Mouse (Mus musculus): ENCODE results near the gene Gins3. TPM values are rescaled to one million over a fixed set of nuclear protein-coding genes. Genes with fewer than 3 reads are reported as not detected.
"Not testable (repeated sequence)": the region's sequence is repeated elsewhere in the genome, so short reads cannot be mapped to it uniquely, and the experiment has no call there.

Gene Gins3
- total RNA-seq, 2 experiments from 2014 or later: 1.1 to 2.1 TPM

DNA sequence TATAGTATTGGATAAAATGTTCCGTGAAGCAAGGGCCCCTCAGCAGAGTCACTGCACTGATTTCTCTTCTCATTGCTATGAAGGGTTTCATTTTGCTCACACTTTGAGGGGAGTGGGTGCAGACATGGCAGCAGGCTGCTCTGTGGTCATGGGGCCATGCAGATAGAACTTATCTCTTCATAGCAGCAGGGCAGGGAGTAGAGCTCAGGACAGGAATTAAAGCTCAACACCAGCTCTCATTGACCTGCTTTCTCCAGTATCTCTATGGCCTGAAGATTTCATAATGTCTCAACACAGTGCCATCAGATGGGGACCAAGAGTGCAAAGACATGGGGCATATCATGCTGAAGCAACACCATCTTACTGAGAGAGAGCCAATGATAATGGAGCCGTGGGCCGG lies 15.0 kb downstream of the Gins3 start:
- DNase-seq: no peak

- DNase-seq: no peak
These were observed 20.1 kb downstream of the Gins3 start for GRCm38 (mm10) chr8:95653351-95653750.

- no peak for DNase-seq
These were observed 22.6 kb downstream of the Gins3 start for GRCm38 (mm10) chr8:95655831-95656230.

- no peak for DNase-seq
These were observed 23.2 kb downstream of the Gins3 start for GRCm38 (mm10) chr8:95656316-95657002.

GRCm38 (mm10) chr8:95657523-95657922 lies 24.3 kb downstream of the Gins3 start:
- DNase-seq: no peak

DNA sequence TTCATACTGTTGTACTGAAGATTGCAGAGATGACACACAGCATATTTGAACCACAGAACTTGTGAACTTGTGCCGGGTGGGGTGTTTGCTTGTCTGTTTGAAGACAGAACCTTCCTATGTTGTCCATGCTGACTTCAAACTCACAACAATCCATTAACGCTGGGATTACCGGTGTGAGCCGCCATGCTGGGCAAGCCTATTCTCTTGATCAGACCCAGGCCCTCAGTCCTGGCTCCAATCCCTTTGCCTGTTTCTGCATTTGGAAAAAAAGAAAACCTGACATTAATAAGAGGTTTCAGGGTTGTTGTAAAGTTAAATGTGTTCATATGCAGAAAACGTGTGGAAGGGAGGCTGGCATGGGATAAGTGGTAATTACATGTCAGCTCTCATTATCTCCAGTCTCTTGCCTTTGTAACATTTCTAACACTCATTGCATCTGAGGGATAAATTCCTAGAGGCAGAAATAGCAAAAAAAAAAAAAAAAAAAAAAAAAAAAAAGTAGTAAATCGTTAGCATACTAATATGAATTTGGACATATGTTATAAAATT lies 27.2 kb downstream of the Gins3 start:
- DNase-seq: no peak

DNA sequence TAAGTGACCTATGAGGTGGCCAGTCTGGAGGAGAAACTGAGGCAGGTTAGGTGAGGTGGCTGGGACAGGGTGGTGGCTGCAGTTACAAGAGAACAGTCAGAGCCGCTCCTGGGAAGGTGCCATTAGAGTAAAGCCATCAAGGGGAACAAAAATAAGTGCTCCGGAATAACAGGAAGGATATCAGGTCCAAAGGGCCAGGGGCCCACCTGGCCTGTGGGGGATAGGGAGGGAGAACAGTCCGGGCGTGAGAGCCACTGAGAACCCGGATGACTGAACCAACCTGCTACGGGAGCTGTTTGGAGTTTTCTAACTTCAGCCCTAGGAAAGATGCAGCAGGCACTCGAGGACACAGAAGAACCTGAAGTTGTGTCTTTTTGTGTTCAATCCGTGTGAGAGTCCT lies 27.8 kb downstream of the Gins3 start:
- DNase-seq: no peak

GRCm38 (mm10) chr8:95661575-95661974 lies 28.3 kb downstream of the Gins3 start:
- no peak for DNase-seq

- DNase-seq: no peak
These were observed 29.8 kb downstream of the Gins3 start for GRCm38 (mm10) chr8:95662885-95663598.

GRCm38 (mm10) chr8:95663599-95663949 lies 30.3 kb downstream of the Gins3 start:
- no peak for DNase-seq

- not testable (repeated sequence) for DNase-seq
These were observed 32.7 kb downstream of the Gins3 start for GRCm38 (mm10) chr8:95665813-95666452.

DNA sequence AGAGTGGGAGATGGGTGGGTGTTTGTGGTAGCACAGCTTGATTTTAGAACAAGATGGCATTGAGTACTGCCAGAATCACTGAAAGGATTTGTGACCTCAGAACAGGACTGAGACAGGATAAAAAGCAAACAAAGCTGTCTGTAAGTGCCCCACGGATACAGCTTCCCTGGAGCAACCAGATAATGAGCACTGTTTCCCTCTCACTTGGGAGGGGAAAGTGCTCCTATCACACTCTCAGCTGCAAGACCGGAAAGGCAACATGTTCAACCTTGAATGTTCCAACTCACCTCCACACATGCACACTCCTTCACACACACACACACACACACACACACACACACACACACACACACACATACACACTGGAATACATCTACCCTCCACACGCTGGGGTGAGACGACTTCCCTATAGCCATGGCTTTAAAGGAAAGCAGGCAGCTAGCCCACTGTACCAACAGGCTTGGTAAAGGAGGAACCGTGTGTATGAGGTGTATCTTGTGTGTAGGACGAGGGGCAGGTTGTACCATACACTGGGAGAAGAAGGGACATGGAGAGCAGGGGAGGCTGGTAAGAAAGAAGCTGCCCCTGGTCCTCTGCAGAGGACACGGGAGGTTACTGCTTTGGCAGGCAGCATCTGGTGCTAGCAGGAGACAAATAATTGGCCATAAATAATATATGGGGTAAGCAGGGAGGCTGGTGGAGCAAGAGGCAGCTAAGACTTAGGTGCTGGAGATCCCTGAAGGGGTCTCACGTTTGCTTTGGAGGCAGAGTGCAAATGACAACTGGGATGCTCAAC lies 35.1 kb downstream of the Gins3 start:
- DNase-seq: no peak

- no peak for DNase-seq
These were observed 36.7 kb downstream of the Gins3 start for GRCm38 (mm10) chr8:95669967-95670366.

DNA sequence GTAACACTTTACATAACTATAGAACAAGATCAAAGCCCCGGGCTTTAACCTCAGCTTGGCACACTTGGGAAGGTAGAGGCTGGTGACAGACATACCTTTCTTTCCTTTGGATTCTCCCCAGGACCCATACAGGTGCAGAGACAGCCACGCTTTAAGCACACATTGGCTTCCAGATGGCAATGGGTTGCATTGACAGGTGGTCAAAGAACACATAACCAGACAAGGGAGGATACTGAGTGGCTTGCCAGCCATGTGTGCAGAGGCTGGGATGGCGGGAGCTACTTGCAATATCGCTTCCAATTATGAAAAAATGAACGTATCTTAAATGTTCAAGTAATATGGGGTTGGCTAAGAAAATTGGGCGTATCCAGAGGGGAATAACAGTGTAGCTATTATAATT lies 38.6 kb downstream of the Gins3 start:
- DNase-seq: no peak

- DNase-seq: no peak
These were observed 39.6 kb downstream of the Gins3 start for GRCm38 (mm10) chr8:95672811-95673210.

GRCm38 (mm10) chr8:95676631-95677030 lies 43.4 kb downstream of the Gins3 start, which contains the start of gene Ndrg4:
Gene Ndrg4, plus strand, starts transcription at chr8:95676980.
- DNase-seq: no peak

DNA sequence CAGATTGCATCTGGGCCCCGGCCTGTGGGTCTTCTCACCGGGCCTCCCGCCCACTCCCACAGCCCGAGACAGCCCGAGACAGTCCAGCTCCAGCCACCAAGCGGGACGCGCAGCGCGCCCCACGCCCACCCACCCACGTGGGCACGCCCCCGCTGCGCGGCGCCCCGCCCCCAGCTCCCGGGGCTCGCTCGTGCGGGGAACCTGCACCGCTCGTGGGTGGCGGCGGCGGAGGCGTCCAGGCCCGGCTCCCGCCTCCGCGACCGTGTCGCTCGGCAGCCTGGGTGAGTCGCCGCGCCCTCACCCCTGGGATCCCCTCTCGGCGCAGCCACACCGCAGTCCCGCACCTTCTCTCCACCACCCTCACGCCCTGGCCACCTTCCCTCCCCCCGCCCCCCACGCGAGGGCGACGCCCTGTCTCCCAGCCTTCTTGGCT lies 44.4 kb downstream of the Gins3 start:
- no peak for DNase-seq

GRCm38 (mm10) chr8:95678024-95678611 lies 44.9 kb downstream of the Gins3 start:
- DNase-seq: peak; percentile 25

DNA sequence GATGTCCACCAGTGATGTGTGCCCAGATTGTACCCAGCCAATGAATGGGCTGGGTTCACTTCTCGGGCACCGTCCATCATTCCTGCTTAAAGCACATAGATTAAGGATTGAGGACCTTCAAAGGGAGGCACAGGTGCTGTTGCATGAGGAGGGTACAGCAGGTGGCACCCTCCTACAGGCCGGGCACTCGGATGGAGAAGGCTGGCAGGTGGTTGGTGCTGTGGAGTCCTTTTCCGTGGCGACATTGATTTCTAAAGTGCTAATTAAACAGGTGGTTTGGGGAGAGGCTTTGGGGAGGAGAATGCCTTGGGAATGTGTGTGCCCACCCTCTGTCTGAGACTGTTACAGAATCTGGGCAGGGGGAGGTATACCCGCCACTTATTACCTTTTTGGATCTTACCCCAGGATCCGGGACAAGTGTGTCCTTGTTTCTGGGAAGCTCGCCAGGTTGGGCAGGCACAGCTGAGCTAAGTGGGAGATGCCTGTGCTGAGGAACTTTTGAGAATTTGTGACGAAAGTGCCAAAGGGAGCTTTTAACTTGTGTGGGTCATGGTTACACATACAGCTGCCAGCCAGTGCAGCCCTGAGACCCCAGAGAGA lies 54.9 kb downstream of the Gins3 start:
- peak; percentile 28 for DNase-seq

DNA sequence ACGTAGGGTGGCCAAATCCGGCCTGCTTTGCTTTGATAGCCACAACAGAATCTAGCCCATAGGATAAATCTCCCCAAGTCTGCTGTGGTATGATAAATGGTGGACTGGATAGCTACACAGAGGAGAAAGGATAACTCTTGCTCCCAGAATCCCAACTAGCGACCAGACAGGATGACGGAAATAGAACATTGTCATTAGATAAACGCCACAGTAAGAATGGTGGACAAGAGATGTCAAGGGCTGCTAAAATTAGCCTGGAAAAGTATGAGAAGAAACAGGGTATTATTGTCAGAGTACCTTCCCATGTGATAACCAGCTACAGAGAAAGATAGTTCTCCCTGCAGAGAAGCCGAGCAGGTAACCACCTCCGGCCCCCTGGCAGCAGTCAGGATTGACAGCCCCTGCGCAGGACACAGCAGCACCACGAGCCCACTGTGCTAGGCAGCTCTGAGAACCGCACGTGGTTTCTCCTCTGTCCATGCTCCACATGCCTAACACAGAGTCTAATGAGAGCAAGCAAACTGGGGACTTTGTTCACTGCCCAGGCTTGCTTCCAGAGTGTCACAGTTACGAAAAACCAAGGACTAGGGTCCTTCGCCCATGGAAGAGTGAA lies 57.8 kb downstream of the Gins3 start:
- no peak for DNase-seq

GRCm38 (mm10) chr8:95694631-95695030 lies 61.4 kb downstream of the Gins3 start:
- DNase-seq: no peak

Measured in gastrocnemius, postnatal 10 days (tissue).